Mouse (Mus musculus) heart, postnatal 0 days (tissue): ENCODE measurements around the gene Mael.

Experiments used
- CTCF ChIP-seq: IDR thresholded peaks from 2 replicates; pipeline ENCODE4 v1.5.1; 2016; ENCODE audit warnings: antibody characterized with exemption, control low read depth, low read depth
- EP300 ChIP-seq: IDR thresholded peaks from 2 replicates; pipeline ENCODE4 v1.6.1; 2016; ENCODE audit warnings: antibody characterized with exemption, low read depth

DNA sequence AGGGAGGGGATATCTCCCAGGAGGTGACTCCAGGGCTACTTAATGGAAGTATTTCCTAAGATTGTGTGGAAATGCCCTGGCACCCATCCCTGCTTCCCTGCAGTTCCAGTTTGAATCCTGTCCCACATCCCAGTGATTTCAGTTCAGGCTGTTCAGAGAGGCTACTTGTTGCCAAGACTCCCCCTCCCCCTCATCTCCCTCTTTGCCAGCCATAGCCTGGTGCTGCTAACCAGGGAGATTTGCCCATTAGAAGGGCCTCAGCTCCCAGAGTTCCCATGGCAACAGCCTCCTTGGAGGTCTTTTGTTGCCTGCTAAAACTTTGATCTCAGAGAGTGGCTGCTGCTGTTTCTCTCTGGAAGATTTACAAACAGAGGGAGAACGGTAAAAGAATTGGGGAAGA, 42.0 kb upstream of the Mael start:
- no peak for TF ChIP-seq CTCF
- TF ChIP-seq EP300: no peak
